Mouse (Mus musculus) spleen, adult 12 weeks (tissue): ENCODE results near the gene Rgs21.

Experiments used
- DNase-seq: peaks from one replicate; pipeline ENCODE4 v3.0.0; 2022; ENCODE audit warnings: low spot score

Rgs21 gene

DNA sequence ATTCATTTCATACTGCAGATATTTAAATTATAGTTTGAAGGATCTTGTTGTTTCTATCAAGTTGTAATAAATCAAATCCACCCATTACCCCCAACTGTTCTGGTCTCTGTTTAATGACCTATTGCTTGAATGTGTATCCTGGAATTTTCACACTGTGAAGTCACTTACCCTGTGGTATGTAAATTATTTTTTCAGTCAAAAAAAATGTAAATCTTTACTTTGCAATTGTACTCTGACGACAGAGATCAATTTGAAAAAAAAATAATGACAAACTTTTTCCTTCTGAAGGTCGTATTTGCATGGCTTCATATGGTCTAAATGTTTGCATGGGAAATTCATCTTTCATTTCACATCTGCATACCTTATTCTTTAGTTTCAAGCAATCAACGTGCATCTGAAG lies at the start of gene Rgs21:
Gene Rgs21 (minus strand): TSS at position 101 of the 400 bp plus-strand sequence.
- DNase-seq = no peak

GRCm38 (mm10) chr1:144604071-144604470 lies 36.6 kb upstream of the Rgs21 start:
- DNase-seq = no peak

DNA sequence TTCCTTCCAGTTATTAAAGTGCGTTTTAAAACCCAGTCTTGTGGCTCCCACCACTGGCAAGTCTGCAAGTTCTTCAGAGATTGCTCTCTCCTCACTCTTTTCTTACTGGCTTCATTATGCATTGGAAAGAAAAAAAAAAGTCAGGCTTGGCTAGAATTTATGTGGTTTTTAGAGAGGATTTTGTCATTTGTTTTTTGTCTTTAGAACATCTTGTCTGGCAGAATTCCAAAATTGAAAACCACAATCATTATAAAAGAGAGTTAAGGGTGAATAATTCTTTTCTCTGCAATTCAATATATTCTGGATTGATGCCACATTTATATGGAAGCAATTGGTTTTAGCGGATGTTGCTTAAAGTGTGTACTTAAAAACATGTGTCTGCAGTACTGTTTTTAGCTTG lies 35.5 kb upstream of the Rgs21 start:
- DNase-seq = no peak

DNA sequence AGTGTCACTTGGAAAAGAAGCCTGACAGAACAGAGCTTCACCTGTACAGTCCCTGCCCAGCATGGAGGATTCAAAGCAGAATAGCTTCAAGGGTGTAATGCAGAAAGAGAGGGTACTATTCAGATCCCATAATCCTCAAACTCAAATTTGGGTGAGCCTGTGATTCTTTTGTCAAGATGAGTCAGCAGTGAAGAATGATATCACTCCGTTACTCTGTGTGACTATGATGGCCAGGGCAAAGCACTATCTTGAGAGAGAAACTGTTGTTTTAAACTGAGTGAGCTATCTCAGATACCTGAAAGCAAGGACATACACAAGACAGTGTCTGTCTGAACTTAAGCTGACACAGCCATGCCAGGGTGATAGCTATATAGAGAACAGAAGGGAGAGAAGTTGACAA lies 11.9 kb upstream of the Rgs21 start:
- DNase-seq = no peak

DNA sequence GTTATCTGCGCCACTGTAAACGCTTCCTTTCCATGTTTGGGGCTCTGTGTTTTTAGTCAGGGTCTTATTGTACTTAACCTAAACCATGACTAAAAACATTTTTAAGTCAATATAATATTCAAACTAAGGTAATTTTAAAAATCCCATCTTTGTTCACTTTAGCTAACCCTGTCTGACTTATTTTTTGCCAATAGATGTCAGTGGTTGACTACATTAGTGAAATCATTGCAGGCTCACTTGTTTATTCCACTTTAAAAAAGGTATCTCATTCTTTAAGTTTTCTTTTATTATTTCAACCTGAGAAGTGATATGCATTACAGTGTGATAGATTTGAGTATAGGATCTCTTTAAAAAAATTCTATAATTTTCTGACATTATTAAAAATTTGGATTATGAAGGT lies 5.5 kb upstream of the Rgs21 start:
- DNase-seq = no peak

DNA sequence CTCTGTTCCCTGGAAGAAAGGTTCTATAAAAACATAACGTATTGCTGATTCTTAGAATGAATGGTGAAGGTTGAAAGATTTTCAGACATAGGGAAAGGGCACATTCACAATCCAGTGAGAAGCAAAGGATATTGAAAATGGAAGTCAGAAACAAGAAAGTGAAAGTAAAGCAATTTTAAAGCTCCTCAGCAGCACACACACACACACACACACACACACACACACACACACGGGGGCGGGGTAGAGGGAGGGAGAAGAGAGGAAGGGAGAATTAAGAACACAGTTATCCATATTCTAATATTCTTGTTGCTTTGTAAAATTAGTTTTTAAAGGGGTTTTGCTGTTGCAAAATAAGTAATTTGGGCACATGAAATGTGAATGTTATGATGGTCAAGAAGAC lies 2.4 kb upstream of the Rgs21 start:
- DNase-seq = no peak

GRCm38 (mm10) chr1:144545142-144545541 lies 22.3 kb downstream of the Rgs21 start:
- DNase-seq = no peak

GRCm38 (mm10) chr1:144544497-144544961 lies 22.9 kb downstream of the Rgs21 start:
- no peak for DNase-seq

DNA sequence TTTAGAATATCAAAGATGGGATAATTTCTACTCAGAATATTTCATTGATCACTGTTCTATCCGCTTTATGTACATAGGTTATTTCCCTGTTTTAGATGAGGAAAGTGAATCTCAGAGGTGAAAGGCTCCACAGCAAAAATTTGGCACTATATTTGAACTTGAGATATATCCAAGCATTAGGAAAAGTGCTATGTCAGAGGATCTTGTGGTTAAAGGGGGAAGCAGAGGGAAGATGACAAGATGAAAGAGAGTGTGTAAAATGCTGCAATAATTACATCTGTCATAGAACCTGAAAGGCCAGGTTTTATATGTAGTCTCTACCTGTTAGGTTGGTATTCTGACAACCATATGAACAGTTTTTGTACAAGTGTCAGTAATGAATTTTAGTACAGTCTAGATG lies 35.7 kb downstream of the Rgs21 start:
- no peak for DNase-seq

GRCm38 (mm10) chr1:144517878-144518426 lies 49.5 kb downstream of the Rgs21 start:
- no peak for DNase-seq

DNA sequence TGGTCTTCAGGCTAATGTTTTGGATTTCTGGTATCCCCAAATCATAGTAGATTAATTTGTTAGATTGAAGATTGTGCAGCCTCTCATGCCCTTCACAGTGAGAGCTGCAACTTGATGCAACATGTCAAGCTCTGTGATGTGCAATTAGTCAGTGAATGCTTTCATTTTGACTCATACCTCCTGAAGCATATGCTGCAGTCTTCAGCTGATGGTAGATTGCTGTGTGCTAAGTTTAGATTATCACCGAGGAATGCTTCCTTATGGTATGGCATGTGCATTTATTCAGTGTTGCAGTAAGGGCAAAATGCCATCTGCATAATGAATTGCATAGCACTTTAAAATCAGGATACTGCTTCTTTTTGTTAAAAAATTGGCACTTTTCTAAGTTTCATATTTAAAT lies 65.2 kb downstream of the Rgs21 start:
- no peak for DNase-seq

- DNase-seq = no peak
Measured at GRCm38 (mm10) chr1:144500423-144500822, 67.0 kb downstream of the Rgs21 start.

- DNase-seq = no peak
Measured at GRCm38 (mm10) chr1:144499719-144500118, 67.7 kb downstream of the Rgs21 start.

DNA sequence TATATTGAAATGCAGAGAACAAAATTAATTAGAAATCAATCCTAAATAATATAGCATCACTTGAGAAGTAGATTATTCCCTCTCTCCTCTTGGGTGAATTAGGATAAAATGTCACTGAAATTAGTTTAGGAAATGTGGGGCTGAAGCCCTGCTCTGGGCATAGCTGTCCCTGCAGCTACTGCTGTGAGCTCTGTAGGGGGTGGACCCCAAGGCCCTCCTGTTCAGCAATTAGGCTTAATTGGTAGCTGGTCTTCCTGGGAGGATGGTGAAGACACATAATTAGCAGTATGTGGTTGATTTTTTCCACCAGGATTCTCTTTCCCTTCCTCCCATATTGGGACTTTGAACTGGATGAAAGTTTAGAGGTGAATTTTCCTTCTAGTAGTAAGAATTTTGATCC lies 68.7 kb downstream of the Rgs21 start:
- no peak for DNase-seq

GRCm38 (mm10) chr1:144498051-144498450 lies 69.4 kb downstream of the Rgs21 start:
- DNase-seq = no peak

GRCm38 (mm10) chr1:144493336-144493735 lies 74.1 kb downstream of the Rgs21 start:
- DNase-seq = no peak

GRCm38 (mm10) chr1:144488223-144488835 lies 79.1 kb downstream of the Rgs21 start:
- no peak for DNase-seq
